Mouse (Mus musculus) heart, embryonic 11.5 days (tissue): ENCODE results near the gene Lmo7. TPM values are rescaled to one million over a fixed set of nuclear protein-coding genes. Genes with fewer than 3 reads are reported as not detected.
A peak's percentile ranks its signal among the peaks of the same experiment; 100 is the strongest.

Experiments used
- ATAC-seq: fragments of 200-750 bp; cut with Nextera tagmentation; replicated peaks from 2 replicates; pipeline ENCODE4 v1.8.0; 2017; ENCODE audit warnings: moderate library complexity; ENCODE audit not compliant: insufficient number of reproducible peaks, low FRiP score, low TSS enrichment
- H3K27ac ChIP-seq: fragments of 300-500 bp; sonication (generic); 2 replicates; pipeline ENCODE4 v1.5.1; 2014; ENCODE audit warnings: mild to moderate bottlenecking, low read depth, low read length
- H3K27me3 ChIP-seq: fragments of 300-500 bp; sonication (generic); 2 replicates; pipeline ENCODE4 v1.6.1; 2014; ENCODE audit warnings: mild to moderate bottlenecking, low read length, mixed read lengths; ENCODE audit not compliant: control insufficient read depth, insufficient read depth
- H3K36me3 ChIP-seq: fragments of 300-500 bp; sonication (generic); 2 replicates; pipeline ENCODE4 v1.6.1; 2014; ENCODE audit warnings: mild to moderate bottlenecking, low read length, moderate library complexity, mixed read lengths; ENCODE audit not compliant: control insufficient read depth, insufficient read depth
- H3K4me1 ChIP-seq: fragments of 300-500 bp; sonication (generic); 2 replicates; pipeline ENCODE4 v1.6.1; 2014; ENCODE audit warnings: low read length; ENCODE audit not compliant: control insufficient read depth, insufficient read depth
- H3K4me2 ChIP-seq: fragments of 300-500 bp; sonication (generic); 2 replicates; pipeline ENCODE4 v1.6.1; 2014; ENCODE audit warnings: mild to moderate bottlenecking, moderate library complexity
- H3K4me3 ChIP-seq: fragments of 300-500 bp; sonication (generic); 2 replicates; pipeline ENCODE4 v1.5.1; 2014; ENCODE audit warnings: low read depth, low read length
- H3K9ac ChIP-seq: fragments of 300-500 bp; sonication (generic); 2 replicates; pipeline ENCODE4 v1.6.1; 2014; ENCODE audit warnings: mild to moderate bottlenecking, low read depth, low read length, moderate library complexity
- H3K9me3 ChIP-seq: fragments of 300-500 bp; sonication (generic); replicated peaks from 2 replicates; pipeline ENCODE4 v1.6.1; 2016; ENCODE audit warnings: low read length; ENCODE audit not compliant: control insufficient read depth
- WGBS: fragments of 180-500 bp; shearing (Covaris S2); extraction: QIAGEN DNeasy Blood & Tissue Kit; methylation state at CpG from one replicate; pipeline ENCODE4 v1.1.7; 2014; ENCODE audit not compliant: insufficient replicate concordance; 5-methylcytosine and 5-hydroxymethylcytosine counted together
- polyA plus RNA-seq: library from polyadenylated mRNA; unstranded; fragments of >200 nt; fragmentation: Nextera tagmentation; extraction: Ambion mirVana; gene quantifications from 2 replicates; pipeline ENCODE4 v1.2.1, GENCODE M21; 2014

Gene Lmo7
- polyA plus RNA-seq, 1 experiment from 2014 or later: 126 TPM

DNA sequence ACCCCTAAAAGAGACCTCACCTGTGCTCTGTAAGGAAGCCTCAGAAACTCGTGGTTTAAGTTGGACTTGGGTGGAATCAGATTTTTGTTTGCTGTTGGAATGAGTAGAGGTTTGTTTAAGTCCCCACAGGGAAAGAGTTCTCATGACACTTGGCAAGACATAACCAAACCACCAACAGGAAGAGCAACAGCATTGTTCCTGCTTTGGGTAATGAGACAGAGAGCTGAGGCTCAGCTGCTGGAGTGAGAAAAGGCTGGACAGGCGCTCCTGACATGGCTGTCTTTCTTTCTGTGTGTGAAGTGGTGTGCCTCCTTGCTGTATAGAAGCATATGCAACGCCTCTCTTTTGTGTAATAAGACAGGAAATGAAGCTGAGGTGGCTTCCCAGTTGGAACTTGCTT lies 132.3 kb downstream of the Lmo7 start:
- no peak for ATAC-seq
- H3K27me3 ChIP-seq: no peaks in the 10 kb centered on the region

GRCm38 (mm10) chr14:101867071-101867733 lies 137.4 kb downstream of the Lmo7 start:
- 51% methylated on average over 9 of the region's 10 CpGs for WGBS
- H3K27ac ChIP-seq: peak overlapping the region; percentile 57; the same call in 1 of the 2 replicates
- H3K4me2 ChIP-seq: peak overlapping the region; percentile 34; the same call in 1 of the 2 replicates
- no peak overlapping the region for H3K4me3 ChIP-seq
- no peaks in the 10 kb centered on the region for H3K36me3 ChIP-seq
- no peaks in the 10 kb centered on the region for H3K9me3 ChIP-seq
- H3K27me3 ChIP-seq: no peaks in the 10 kb centered on the region
- no peak overlapping the region for H3K9ac ChIP-seq
- peaks cover 19% of the 10 kb centered on the region for H3K4me1 ChIP-seq
- no peak for ATAC-seq

More for the DNA sequence above, 132.3 kb downstream of the Lmo7 start:
- no peaks in the 10 kb centered on the region for H3K9me3 ChIP-seq
- 61% methylated on average over 3 of the region's 3 CpGs for WGBS
- H3K4me1 ChIP-seq: peaks cover 3% of the 10 kb centered on the region; the same call in 1 of the 2 replicates
- no peak overlapping the region for H3K9ac ChIP-seq
- no peak overlapping the region for H3K27ac ChIP-seq
- H3K4me3 ChIP-seq: no peak overlapping the region
- H3K36me3 ChIP-seq: no peaks in the 10 kb centered on the region
- H3K4me2 ChIP-seq: no peak overlapping the region

- Histone ChIP-seq H3K4me2 (no peak overlapping the region), H3K9ac (no peak overlapping the region), H3K4me3 (no peak overlapping the region), H3K27me3 (no peaks in the 10 kb centered on the region), H3K4me1 (peaks cover 27% of the 10 kb centered on the region), H3K9me3 (no peaks in the 10 kb centered on the region), H3K27ac (peak overlapping the region; percentile 46; the same call in 1 of the 2 replicates), H3K36me3 (no peaks in the 10 kb centered on the region)
- 0 out of 2 replicates have a peak, but pooled peaks have one; percentile 16 for ATAC-seq
- WGBS: 49% methylated on average over 6 of the region's 6 CpGs
Measured at GRCm38 (mm10) chr14:101869145-101869544, 139.4 kb downstream of the Lmo7 start.

- Histone ChIP-seq H3K4me1 (peaks cover 27% of the 10 kb centered on the region), H3K9me3 (no peaks in the 10 kb centered on the region), H3K4me3 (no peak overlapping the region), H3K9ac (no peak overlapping the region), H3K36me3 (no peaks in the 10 kb centered on the region), H3K27me3 (no peaks in the 10 kb centered on the region), H3K27ac (0 out of 2 replicates have a peak overlapping the region, but pooled peaks have one; percentile 46), H3K4me2 (no peak overlapping the region)
- WGBS: 48% methylated on average over 4 of the region's 4 CpGs
- ATAC-seq: no peak
Measured at GRCm38 (mm10) chr14:101869661-101870060, 139.9 kb downstream of the Lmo7 start.

- Histone ChIP-seq H3K9ac (no peak overlapping the region), H3K4me2 (no peak overlapping the region), H3K4me3 (no peak overlapping the region), H3K27ac (no peak overlapping the region), H3K36me3 (no peaks in the 10 kb centered on the region), H3K4me1 (peaks cover 27% of the 10 kb centered on the region), H3K27me3 (no peaks in the 10 kb centered on the region), H3K9me3 (no peaks in the 10 kb centered on the region)
- ATAC-seq: no peak
- 61% methylated on average over 8 of the region's 9 CpGs for WGBS
Measured at GRCm38 (mm10) chr14:101870171-101870902, 140.6 kb downstream of the Lmo7 start.

- no peaks in the 10 kb centered on the region for H3K36me3 ChIP-seq
- no peak overlapping the region for H3K4me2 ChIP-seq
- peak overlapping the region; percentile 79 for H3K27ac ChIP-seq
- no peaks in the 10 kb centered on the region for H3K27me3 ChIP-seq
- H3K4me1 ChIP-seq: peaks cover 23% of the 10 kb centered on the region
- 0 out of 2 replicates have a peak, but pooled peaks have one; percentile 47 for ATAC-seq
- no peak overlapping the region for H3K9ac ChIP-seq
- no peak overlapping the region for H3K4me3 ChIP-seq
- no peaks in the 10 kb centered on the region for H3K9me3 ChIP-seq
- whole genome bisulfite sequencing: 20% methylated on average over 3 of the region's 3 CpGs
Measured at GRCm38 (mm10) chr14:101872846-101873245, 143.1 kb downstream of the Lmo7 start.

GRCm38 (mm10) chr14:101878346-101879049 lies 148.7 kb downstream of the Lmo7 start:
- Histone ChIP-seq H3K27me3 (no peaks in the 10 kb centered on the region), H3K4me1 (peaks cover 12% of the 10 kb centered on the region), H3K9ac (no peak overlapping the region), H3K4me2 (no peak overlapping the region), H3K9me3 (no peaks in the 10 kb centered on the region), H3K36me3 (no peaks in the 10 kb centered on the region), H3K4me3 (no peak overlapping the region), H3K27ac (no peak overlapping the region)
- 70% methylated on average over 8 of the region's 8 CpGs for WGBS
- ATAC-seq: no peak

DNA sequence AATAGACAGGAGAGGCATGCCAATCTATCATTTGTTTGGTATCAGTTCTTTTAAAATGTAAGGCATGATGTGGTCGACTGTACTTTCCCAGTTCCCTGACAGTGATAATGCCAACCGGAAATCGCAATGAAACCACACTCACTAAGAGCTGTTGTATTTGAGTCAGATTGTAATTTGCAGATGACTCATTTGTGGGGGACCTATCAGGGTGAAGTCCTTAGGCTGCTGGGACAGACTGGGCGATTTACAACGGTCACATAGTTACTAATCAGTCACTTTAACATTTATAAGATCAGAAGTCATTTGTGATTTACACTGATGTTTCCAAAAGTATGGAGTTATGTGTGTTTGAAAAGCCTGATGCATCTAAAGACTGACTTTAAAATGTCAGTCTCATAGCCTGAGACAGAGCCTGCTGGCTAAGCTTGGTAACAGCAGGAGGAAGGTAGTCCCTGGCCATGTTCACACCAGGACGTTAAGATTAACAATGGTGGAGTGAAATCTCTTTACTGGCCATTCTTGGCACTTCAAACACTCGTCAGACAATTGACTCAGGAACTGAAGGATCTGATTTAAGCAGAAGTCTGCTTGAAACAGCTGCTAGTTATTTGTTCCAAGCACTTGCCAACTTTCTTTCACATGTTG lies 149.4 kb downstream of the Lmo7 start:
- no peaks in the 10 kb centered on the region for H3K36me3 ChIP-seq
- H3K4me2 ChIP-seq: no peak overlapping the region
- H3K27ac ChIP-seq: no peak overlapping the region
- WGBS: 37% methylated on average over 7 of the region's 7 CpGs
- H3K4me3 ChIP-seq: no peak overlapping the region
- no peak for ATAC-seq
- H3K4me1 ChIP-seq: peaks cover 13% of the 10 kb centered on the region
- no peak overlapping the region for H3K9ac ChIP-seq
- no peaks in the 10 kb centered on the region for H3K9me3 ChIP-seq
- no peaks in the 10 kb centered on the region for H3K27me3 ChIP-seq
